Mouse (Mus musculus): Measurements from ENCODE around the gene Prdm16. TPM values are rescaled to one million over a fixed set of nuclear protein-coding genes. Genes with fewer than 3 reads are reported as not detected.

Prdm16 gene
- polyA plus RNA-seq, 1 experiment from 2014 or later, result 12.5 TPM

- peak overlapping the region; percentile 91 for H3K27ac ChIP-seq (replicated peaks)
- H3K27me3 ChIP-seq (ENCODE audit: low read depth, poor library complexity, severe bottlenecking), result peaks cover 99% of the 10 kb centered on the region
- DNase-seq (ENCODE audit: low spot score), result peak; percentile 54
- H3K9me3 ChIP-seq (replicated peaks), result no peaks in the 10 kb centered on the region
- no peaks in the 10 kb centered on the region for H3K36me3 ChIP-seq
- under 1% methylated on average over 57 of the region's 73 CpGs for WGBS
- peaks cover 94% of the 10 kb centered on the region for H3K4me1 ChIP-seq
- peak overlapping the region; percentile 67 for H3K4me3 ChIP-seq
Observed at GRCm38 (mm10) chr4:154637468-154638319, 1.0 kb upstream of the Prdm16 start.

- DNase-seq (ENCODE audit: low spot score), result no peak
- Histone ChIP-seq H3K9me3 (replicated peaks) (no peaks in the 10 kb centered on the region), H3K36me3 (no peaks in the 10 kb centered on the region), H3K27me3 (ENCODE audit: low read depth, poor library complexity, severe bottlenecking) (peaks cover 99% of the 10 kb centered on the region), H3K4me1 (peaks cover 94% of the 10 kb centered on the region), H3K4me3 (peak overlapping the region; percentile 67), H3K27ac (replicated peaks) (peak overlapping the region; percentile 91)
- under 1% methylated on average over 29 of the region's 30 CpGs for WGBS
Observed at GRCm38 (mm10) chr4:154636053-154636433, 630 bp downstream of the Prdm16 start.

DNA sequence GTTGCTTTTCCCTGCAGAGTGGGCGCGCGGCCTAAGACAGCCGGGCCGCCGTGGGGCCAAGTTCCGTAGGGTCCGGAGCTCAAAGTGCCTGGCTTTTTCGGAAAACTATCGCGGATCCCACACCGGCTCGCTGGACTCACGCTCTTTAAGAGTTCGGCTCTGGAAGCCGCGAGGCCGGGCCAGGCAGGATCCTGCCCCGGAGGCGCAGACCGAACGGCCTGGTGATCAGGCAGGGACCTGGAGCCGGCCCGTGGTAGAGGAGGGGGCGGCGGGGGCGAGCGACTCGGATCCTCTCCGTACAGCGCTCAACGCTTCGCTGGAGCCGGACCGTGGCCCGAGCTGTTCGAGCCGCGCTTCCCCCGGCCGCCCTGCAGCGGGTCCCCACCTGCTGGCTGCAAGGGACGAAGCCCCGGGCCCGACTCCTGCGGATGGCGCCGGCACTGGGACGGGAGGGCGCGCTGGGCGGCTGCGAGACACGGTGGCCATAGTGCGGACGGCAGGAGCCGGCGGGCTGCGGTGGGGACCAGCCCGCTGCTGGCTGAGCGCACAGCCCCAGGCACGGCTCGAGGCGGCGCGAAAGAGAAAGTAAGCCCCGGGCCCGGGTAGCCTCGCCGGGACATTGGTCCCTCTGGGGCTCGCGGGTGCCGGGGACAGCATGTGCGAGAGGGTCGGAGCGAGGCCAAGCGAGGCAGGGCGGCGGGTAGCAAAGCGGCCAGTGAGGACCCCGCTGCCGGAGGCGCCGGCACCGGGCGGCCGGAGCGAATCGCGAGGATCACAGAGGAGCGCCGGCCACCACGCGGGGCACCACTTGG, 1.2 kb downstream of the Prdm16 start:
- H3K27me3 ChIP-seq (ENCODE audit: low read depth, poor library complexity, severe bottlenecking), result peaks cover 99% of the 10 kb centered on the region
- H3K9me3 ChIP-seq (replicated peaks), result no peaks in the 10 kb centered on the region
- no peaks in the 10 kb centered on the region for H3K36me3 ChIP-seq
- peak overlapping the region; percentile 91 for H3K27ac ChIP-seq (replicated peaks)
- under 1% methylated on average over 94 of the region's 94 CpGs for WGBS
- peak overlapping the region; percentile 67 for H3K4me3 ChIP-seq
- H3K4me1 ChIP-seq, result peaks cover 92% of the 10 kb centered on the region
- DNase-seq (ENCODE audit: low spot score), result peak; percentile 87

- Histone ChIP-seq H3K36me3 (no peaks in the 10 kb centered on the region), H3K4me3 (peak overlapping the region; percentile 67), H3K9me3 (replicated peaks) (no peaks in the 10 kb centered on the region), H3K27ac (replicated peaks) (peak overlapping the region; percentile 91), H3K4me1 (peaks cover 84% of the 10 kb centered on the region), H3K27me3 (ENCODE audit: low read depth, poor library complexity, severe bottlenecking) (peaks cover 99% of the 10 kb centered on the region)
- no peak for DNase-seq (ENCODE audit: low spot score)
- 4% methylated on average over 44 of the region's 44 CpGs for WGBS
Observed at GRCm38 (mm10) chr4:154634470-154635240, 2.0 kb downstream of the Prdm16 start.

GRCm38 (mm10) chr4:154634001-154634400, 2.7 kb downstream of the Prdm16 start:
- no peaks in the 10 kb centered on the region for H3K36me3 ChIP-seq
- no peak overlapping the region for H3K27ac ChIP-seq (replicated peaks)
- H3K4me1 ChIP-seq, result peaks cover 82% of the 10 kb centered on the region
- peaks cover 99% of the 10 kb centered on the region for H3K27me3 ChIP-seq (ENCODE audit: low read depth, poor library complexity, severe bottlenecking)
- no peaks in the 10 kb centered on the region for H3K9me3 ChIP-seq (replicated peaks)
- DNase-seq (ENCODE audit: low spot score), result no peak
- 30% methylated on average over 3 of the region's 3 CpGs for WGBS
- H3K4me3 ChIP-seq, result peak overlapping the region; percentile 67

DNA sequence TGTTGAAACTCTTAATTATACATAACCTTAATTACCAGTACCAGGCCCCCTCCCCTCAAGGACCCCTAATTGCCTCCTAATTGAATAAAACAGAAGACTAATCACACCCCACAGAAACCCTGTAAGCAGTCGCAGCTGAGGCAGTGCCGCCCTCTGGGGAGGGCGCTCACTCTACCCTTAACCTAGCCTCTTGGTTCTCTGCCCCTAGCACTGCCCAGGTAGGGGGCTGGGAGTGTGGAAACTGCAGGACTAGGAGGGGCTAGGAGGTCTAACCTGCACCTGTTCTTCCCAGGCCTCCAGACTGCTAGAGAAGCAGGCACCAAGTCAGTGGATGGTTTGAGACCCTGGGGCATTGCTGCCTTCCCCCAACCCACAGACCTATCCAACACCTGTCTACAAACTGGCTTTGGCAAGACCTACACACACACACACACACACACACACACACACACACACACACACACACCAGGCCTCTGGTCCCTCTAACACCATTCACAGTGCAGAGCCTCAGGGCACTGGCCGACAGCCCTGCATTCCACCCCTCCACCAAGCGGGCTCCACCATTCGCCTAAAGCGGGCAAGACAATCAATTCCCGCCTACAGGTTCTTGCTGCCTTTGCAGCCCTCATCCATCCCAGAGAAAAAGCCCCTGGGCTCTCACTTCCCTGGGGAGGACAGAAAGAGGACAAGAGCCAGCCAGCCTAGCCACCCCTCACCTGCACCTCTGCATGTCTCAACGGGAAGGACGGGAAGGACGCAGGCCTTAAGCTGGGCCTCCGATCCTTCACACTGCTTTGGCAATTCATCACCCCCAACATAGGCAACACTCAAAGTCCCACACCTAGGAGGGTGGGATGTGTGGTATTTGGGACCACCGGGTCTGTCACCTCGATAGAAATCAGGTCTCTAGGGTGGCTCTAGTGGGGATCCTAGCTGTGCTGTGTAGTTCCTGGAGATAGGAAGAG, 3.6 kb downstream of the Prdm16 start:
- Histone ChIP-seq H3K27ac (replicated peaks) (peak overlapping the region; percentile 28; the same call in 1 of the 2 replicates), H3K4me3 (peak overlapping the region; percentile 67), H3K27me3 (ENCODE audit: low read depth, poor library complexity, severe bottlenecking) (peaks cover 99% of the 10 kb centered on the region), H3K4me1 (peaks cover 79% of the 10 kb centered on the region), H3K9me3 (replicated peaks) (no peaks in the 10 kb centered on the region), H3K36me3 (no peaks in the 10 kb centered on the region)
- WGBS, result 20% methylated on average over 14 of the region's 14 CpGs
- peak; percentile 46 for DNase-seq (ENCODE audit: low spot score)

DNA sequence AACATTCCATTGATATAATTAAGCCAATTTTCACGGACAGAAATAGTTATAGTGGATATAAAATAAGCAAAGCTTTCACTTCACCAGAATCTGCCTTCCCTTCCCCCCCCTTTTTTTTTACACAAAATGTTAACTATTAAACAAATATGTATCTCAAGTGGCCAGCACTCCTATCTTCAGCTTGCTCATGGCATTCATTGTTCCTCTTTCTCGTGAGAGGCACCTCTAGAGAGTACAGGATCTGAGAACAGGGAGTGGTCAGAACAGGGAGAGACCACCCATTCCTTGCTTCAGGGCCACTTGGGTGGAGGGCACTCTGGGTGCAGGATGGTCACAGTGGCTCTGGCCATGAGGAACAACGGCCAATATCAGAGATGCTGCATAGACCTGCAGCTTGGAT, 5.9 kb downstream of the Prdm16 start:
- Histone ChIP-seq H3K4me3 (no peak overlapping the region), H3K27me3 (ENCODE audit: low read depth, poor library complexity, severe bottlenecking) (peaks cover 100% of the 10 kb centered on the region)

DNA sequence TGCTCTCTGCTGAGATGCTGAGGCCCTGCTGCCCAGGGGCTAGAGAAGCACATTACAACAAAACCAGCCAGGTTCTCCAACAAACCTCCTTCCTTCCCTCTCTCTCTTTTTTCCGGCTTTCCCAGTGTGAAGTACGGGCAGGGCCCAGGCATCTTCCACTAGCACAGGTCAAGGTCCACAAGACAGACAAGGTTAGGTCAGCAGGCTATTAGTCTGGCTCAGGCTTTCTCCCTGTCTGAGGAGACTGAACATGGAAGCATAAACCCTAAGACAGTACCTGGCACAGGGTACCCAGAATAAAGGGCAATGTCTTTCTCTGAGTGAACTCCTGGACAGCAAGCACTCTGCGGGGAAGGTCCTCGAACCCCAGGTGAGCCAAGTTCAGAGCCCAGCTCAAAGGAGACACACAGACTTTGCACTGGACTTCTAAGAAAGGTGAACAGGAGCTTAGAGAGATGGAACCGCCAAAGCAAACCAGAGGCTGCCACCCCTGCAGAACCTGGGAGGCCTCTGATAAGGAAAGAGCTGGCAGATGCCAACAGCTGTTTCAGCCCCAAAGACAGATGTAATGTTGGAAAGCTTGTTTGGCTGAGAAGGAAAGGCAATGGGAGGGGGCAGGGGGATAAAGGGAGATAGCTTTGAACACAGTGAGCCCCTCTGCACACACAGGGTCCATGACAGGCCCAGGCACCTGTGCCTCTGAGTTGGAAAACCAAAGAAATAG, 9.1 kb downstream of the Prdm16 start:
- peaks cover 100% of the 10 kb centered on the region for H3K27me3 ChIP-seq (ENCODE audit: low read depth, poor library complexity, severe bottlenecking)
- no peak overlapping the region for H3K27ac ChIP-seq (replicated peaks)
- no peaks in the 10 kb centered on the region for H3K9me3 ChIP-seq (replicated peaks)
- no peak overlapping the region for H3K4me3 ChIP-seq
- H3K36me3 ChIP-seq, result no peaks in the 10 kb centered on the region
- WGBS, result 87% methylated on average over 5 of the region's 5 CpGs
- no peak for DNase-seq (ENCODE audit: low spot score)
- peaks cover 68% of the 10 kb centered on the region for H3K4me1 ChIP-seq

More for the DNA sequence above, 5.9 kb downstream of the Prdm16 start:
- H3K4me1 ChIP-seq, result peaks cover 81% of the 10 kb centered on the region
- DNase-seq (ENCODE audit: low spot score), result no peak
- no peaks in the 10 kb centered on the region for H3K9me3 ChIP-seq (replicated peaks)
- H3K36me3 ChIP-seq, result no peaks in the 10 kb centered on the region
- WGBS, result 62% methylated on average over 3 of the region's 3 CpGs
- H3K27ac ChIP-seq (replicated peaks), result no peak overlapping the region

DNA sequence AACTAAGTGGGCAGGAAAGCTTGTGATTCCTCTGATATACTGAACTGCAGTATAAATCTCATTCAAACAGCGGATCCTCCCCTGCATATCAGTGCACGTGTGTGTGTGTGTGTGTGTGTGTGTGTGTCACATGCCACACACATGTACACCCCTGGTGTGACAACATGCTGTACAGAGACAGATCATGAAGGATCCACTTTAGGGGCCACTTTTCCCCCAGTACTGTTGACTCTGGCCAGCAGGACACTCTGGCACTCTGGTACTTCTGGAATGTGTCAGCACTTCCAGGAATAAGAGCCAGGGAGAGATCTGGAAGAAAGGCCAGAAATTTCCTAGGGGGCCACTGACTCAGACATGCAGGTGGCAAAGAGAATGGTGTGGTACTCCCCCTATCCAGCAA, 10.4 kb downstream of the Prdm16 start:
- peaks cover 70% of the 10 kb centered on the region for H3K4me1 ChIP-seq
- H3K27ac ChIP-seq (replicated peaks), result no peak overlapping the region
- WGBS, result 88% methylated on average over 2 of the region's 2 CpGs

DNA sequence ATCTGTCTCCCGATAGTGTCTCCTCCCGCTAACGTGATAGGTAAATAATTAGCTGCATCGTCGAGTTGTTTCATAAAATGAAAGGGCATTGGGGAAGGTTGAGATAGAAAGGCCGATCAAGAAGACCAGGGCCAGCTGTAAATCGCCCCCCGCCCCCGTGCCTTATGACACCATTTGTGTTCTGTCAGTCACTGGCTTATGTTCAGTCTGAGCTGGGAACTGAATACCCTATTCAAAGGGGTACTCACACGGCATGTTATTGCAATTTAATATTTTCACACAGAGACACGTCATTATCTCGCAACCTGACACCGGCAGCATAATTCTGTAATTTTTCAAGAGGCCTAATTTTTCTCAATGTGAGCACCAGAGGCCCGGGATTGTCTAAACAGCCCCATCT, 11.0 kb downstream of the Prdm16 start:
- Histone ChIP-seq H3K27ac (replicated peaks) (no peak overlapping the region), H3K4me1 (peaks cover 70% of the 10 kb centered on the region), H3K9me3 (replicated peaks) (no peaks in the 10 kb centered on the region), H3K27me3 (ENCODE audit: low read depth, poor library complexity, severe bottlenecking) (peaks cover 100% of the 10 kb centered on the region), H3K36me3 (no peaks in the 10 kb centered on the region), H3K4me3 (no peak overlapping the region)
- 77% methylated on average over 14 of the region's 14 CpGs for WGBS
- no peak for DNase-seq (ENCODE audit: low spot score)

More for the DNA sequence above, 10.4 kb downstream of the Prdm16 start:
- Histone ChIP-seq H3K9me3 (replicated peaks) (no peaks in the 10 kb centered on the region), H3K36me3 (no peaks in the 10 kb centered on the region), H3K4me3 (no peak overlapping the region), H3K27me3 (ENCODE audit: low read depth, poor library complexity, severe bottlenecking) (peaks cover 100% of the 10 kb centered on the region)
- DNase-seq (ENCODE audit: low spot score), result no peak

- Histone ChIP-seq H3K27ac (replicated peaks) (peak overlapping the region; percentile 38; the same call in 1 of the 2 replicates), H3K9me3 (replicated peaks) (no peaks in the 10 kb centered on the region), H3K4me3 (no peak overlapping the region), H3K36me3 (no peaks in the 10 kb centered on the region), H3K4me1 (peaks cover 71% of the 10 kb centered on the region), H3K27me3 (ENCODE audit: low read depth, poor library complexity, severe bottlenecking) (peaks cover 100% of the 10 kb centered on the region)
- 85% methylated on average over 3 of the region's 3 CpGs for WGBS
- DNase-seq (ENCODE audit: low spot score), result no peak
Observed at GRCm38 (mm10) chr4:154623241-154623640, 13.4 kb downstream of the Prdm16 start.

Measured in midbrain, embryonic 10.5 days (tissue).